Mouse (Mus musculus): ENCODE measurements around the gene Irs2.

Irs2 gene

DNA sequence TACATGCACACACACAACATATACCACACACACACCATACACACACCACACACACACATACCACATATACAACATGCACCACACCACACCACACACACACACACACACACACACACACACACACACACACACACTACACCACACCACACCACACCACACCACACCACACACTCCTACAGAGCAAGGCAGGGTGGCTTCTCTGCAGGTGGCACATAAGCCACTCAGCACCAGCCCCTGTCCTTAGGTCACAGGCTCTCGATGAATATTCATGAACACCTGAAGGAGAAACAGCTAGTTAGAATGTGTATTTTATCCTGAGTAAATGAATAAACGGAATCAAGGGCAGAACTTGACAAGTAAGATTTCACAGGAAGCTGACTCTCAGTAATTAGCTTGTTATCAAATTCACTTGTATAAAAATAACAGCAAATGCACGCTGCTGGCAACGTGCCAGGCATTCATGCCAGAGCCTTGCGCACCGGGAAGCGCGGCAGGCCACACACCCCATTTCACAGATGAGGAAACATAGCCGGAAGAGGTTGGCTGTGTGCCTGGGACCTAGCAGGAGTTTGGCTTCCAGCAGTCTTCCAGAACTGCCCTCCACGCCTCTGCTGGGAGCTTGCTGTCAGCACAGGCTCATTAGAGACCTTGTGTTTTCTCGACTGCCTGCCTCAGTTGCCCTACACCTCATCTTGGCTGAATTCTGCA, 54.8 kb downstream of the Irs2 start:
- DNase-seq (ENCODE audit: low read depth, low spot score), result no peak

DNA sequence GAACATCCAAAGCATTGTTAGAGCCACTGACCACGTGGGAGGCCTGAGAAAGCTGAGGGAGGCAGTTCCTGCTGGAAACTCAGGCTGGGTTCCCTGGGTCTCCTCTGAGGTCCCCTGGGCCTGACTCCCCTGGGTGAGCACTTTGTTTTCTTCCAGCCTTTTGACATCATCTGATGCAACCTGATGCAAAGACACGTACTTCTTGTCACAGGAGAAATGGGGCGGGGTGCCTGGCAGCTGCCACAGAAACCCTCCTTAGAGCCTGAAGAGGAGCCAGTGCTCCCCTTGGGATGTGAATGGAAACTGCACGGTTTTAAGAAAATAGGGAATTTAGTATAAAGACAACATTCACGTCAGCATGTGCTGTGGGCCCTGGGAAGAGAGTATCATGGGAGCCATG, 55.6 kb downstream of the Irs2 start:
- no peak for DNase-seq (ENCODE audit: low read depth, low spot score)

DNA sequence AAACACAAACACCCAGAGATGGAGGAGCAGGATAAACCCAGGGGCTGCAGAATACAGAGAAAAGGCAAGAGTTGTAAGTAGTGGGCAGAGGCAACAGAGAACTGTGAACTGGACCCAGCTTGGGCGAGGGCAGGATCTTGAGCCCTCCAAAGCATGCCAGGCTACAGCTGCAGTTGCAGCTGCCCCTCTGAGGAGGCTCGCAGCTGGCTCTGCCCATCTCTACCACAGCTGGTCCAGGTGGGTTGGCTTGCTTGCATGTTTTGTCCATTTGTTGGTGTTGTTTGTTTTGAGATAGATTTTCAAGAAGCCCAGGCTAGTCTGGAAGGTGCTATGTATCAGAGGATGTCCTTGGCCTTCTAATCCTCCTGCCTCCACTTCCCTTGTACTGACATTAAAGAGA, 56.0 kb downstream of the Irs2 start:
- DNase-seq (ENCODE audit: low read depth, low spot score), result no peak

DNA sequence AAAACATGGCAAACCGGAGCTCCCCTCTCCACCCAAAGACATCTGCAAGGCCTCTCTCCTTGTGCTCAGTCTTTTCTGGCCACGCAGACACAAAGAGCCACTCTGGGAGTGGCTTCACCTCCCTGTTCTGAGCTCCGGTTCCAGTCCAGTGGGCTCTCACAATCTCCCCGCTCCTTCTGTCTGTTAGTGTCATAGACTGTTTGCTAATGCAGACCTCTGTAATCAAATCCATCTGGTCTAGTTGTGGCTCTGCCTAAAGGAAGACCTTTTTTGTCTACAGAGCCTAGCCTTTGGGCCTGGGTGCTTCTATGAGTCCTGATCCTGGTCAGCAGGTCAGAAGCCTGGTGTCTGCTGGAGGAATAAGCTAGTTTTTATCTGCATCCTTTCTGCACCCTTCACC, 56.7 kb downstream of the Irs2 start:
- no peak for DNase-seq (ENCODE audit: low read depth, low spot score)

DNA sequence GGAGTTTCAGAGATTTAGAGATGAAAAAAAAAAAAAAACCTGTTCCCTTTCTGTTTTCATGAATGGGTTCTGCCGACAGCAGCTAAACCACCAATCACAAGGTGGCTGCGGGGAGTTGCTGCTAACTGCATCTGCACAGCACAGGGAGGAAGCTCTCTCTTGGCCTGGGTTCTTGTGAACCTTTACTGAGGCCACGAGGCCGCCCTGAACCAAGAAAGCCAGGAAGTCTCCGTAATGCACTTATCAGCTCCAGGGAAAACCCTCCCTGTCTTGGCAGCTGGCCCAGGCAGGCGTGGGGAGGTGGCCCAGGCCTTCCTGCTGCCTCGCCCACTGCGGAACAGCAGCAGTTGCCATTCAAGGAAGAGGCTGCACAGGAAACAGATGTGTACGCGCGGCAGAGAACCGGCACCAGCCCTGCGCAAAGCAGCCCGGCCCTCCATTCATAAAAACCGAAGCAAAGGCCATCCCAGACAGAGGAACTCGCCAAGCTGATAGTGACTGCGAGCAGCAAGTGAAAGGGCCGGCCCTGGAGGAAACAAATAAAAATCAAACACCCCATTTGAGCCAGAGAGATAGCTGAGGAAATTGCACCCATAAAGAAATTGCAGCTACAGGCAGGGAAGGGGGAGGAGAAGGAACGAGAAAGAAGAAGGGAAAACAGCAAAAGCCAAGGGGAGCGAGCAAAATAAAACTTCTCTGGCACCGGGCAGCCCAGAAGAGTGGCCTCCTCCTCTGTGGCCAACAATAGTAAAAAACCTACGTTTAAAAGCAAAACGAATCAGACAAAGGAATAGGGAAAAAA, 62.1 kb downstream of the Irs2 start:
- DNase-seq (ENCODE audit: low read depth, low spot score), result peak; percentile 78

DNA sequence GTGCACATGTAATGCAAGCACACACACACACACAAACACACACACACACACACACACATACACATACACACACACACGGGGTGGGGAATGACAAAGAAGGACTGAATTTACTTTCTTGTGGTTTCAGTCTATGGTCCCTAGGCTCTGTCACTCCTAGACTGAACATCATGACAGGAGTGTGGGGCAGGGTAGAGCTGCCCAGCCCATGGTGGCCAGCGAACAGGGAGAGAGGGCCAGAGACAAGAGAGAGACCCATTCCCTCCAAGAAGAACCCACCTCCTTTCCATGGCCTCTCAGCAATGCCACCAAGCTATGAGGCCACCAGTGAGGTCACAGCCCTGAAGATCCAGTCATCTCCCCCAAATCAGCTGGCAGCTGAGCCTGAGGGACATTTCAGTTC, 62.8 kb downstream of the Irs2 start:
- DNase-seq (ENCODE audit: low read depth, low spot score), result no peak

DNA sequence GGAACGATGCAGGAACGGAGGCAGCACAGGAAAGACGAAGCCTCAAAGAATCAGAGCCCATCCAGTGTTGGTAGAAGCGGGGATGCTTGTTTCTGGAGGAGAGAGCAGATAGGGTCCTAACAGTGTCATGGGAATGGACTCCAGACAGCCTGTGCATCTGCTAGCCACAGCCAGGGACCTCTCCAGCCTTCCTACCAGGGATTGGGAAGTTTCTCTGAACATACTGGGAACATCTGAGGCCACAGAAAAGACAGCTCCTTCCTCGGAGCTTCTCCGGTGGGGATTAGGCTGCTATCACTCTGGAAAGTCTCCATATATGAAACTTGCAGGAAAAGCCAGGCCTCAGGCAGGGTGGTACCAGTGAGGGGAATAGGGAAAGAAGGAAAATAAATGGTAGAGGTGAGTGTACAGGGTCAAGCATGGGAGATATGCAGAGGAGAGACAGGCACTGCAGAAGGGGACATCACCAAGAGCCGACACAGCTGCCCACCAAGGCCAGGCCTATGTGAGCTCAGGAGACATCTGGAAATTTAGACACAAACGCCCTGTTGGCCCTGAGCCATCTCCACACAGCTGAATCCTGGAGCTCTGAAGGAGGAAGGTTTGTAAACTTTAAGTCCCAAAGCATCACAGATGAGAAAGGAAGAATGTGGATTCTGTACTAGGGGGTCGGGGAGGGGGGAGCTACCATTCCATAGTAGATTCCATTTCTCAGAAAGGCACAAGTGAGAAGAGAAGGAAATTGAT, 64.8 kb downstream of the Irs2 start:
- no peak for DNase-seq (ENCODE audit: low read depth, low spot score)

DNA sequence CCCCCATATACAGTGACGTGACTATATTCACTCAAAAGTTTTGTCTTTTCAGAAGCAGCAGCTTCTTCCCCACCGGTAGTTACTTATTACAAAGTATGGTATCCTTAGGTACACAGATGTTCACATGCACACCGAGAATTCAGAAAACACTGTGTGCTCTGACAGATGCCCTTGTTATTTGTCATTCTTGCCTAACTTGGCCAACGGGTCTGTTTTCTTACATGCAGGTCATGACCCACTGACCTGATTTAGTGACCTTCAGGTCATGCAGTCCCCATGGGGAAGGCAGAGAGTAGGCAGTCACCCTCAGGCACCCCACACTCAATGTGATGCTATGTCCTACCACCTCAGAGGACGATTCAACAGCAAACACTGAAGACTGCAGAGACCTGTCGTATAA, 68.4 kb downstream of the Irs2 start:
- no peak for DNase-seq (ENCODE audit: low read depth, low spot score)

DNA sequence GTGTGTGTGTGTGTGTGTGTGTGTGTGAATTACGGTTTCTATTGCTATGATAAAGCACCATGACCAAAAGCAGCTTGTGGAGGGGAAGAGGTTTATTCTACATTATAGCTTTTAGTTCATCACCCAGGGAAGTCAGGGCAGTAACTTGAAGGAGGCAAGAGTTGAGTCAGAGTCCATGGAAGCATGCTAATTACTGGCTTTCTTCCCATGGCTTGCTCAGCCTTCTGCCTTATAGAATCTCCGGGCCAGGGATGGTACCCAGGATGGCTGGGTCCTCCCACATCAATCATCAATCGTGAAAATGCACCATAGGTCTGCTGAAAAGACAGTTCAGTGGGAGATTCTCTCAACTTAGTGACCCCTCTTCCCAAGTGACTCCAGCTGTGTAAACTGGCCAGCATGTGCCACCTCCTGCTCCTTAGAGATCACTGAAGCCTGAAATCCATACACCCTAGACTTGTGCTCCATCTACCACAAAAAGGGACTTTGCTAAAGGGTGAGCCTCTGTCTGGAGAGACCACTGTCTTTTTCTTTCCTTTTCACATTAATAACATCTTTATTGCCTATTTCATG, 69.0 kb downstream of the Irs2 start:
- no peak for DNase-seq (ENCODE audit: low read depth, low spot score)

DNA sequence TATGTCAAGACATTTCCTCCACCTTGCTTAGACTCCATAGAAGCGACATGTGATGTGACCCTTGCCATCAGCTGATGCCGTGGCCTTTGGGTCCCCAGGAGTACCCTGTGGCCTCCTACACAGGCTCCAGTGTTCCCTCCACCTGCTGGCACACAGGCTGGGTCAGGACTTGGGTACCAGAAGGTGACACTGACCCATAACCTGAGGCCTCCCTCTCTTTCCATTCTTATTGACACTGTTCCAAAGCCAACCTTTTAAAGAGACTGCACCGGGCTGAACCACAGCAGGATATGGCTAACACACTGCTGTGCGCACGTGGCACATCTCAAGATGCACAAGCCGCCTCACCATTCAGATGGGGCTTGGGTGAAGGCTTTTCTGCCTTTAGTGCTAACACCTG, 70.0 kb downstream of the Irs2 start:
- DNase-seq (ENCODE audit: low read depth, low spot score), result no peak

DNA sequence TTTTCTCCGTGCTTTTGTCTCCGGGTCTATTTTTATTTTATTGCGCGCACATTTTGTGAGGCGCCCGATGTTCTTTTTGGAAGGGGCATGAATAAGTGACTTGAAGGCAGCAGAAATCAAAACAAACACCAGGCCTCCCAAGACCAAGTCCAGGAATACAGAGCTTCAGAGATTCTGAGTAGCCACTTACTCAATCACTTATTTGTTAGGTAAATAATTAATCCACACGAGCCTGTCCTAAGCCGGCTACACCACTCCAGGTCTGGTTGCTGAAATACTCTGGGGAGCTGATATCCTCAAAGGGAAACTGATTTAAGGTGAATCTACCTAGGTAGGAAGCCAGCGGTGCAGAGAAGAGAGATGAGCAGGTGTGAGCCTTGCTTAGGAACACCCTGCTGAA, 71.6 kb downstream of the Irs2 start:
- DNase-seq (ENCODE audit: low read depth, low spot score), result no peak

DNA sequence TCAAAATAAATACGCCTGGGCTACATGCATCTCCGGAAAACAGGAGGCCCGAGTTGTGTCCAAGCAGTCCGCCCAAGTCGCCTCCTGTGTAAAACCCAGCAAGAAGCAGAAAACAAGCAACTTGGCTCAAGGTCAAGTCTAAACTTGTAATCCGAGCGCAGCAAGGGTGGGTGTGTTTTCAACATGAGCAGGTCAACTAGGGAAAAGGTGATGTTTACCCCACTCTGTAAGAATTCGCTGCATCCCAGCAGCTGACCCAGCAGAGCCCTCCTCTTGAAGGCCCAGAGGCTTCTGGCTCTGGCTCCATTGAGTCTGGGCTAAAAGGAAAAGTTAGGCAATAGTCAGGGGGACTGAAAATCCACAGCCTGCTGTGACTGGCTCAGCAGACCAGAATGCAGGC, 73.0 kb downstream of the Irs2 start:
- no peak for DNase-seq (ENCODE audit: low read depth, low spot score)
